Mouse (Mus musculus): ENCODE data around the gene Ndufs8.

Gene Ndufs8

DNA sequence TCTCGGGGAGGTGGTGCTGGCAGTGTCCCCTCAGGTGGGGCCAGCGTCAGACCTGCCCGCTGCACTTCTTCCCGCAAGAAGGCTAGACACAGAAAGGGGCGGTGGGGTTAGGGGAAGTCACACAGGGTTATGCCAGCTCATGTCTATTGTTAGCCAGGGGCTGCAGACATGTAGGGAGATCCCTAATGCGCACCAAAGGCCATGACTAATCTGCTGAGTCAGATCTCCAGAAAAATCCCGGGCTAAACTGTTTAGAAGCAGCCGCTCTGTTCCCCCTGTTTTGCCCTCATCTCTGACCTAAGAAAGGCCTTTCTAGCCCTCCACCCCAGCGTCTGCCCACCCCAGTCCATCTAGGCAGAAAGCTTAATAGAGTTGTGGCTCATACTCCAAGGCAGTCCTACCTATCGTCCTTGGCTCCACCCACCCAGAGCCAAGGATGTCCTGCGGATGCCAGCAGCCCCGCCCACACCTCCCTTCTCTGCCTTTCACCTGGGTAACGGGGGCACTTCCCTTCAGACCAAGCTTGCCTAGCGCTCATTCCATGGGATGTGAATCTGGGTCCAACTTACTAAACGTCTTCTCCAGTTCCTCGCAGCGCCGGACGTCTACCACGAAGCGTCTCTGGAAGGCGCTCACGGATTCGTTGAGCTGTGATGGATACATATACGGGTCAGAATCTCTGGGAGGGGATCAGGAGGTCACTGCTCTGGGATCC lies 8.8 kb downstream of the Ndufs8 start:
- no peak for DNase-seq

DNA sequence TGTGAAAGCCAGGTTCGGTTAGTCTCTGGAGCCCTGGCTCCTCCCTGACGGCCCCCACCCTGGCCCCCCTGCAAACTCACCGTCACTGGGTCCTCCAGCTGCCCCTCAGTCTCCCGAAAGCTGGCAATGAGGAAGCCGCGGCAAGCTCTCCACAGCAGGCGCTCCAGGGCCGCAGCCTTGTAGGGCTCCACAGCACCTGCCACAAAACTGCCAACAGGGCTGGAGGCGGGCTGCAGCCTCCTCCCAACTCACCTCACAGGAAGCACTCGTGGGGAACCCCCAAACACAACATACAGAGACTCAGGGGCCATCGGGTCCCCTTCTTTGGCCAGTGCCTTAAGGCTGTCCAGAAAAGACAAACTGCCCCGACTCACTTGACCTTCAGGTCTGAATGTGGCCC lies 9.6 kb downstream of the Ndufs8 start:
- no peak for DNase-seq

DNA sequence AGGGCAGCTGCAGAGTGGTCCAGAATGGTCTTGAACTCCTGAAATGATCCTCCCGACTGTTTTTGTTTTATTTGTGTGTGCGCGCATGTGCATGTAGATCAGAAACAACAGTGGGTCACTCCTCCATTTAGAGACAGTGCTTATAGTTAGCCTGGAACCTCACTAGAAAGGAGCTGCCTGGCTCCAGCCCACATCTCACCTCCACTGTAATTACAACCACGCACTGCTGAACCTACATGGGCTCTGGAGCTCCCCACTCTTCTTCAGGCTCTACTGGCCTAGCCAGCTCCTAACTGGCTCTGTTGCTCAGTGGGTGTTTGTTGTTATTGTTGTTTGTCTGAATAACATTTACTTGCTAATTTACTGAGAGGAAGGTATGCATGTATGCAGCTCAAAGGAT lies 13.0 kb downstream of the Ndufs8 start:
- no peak for DNase-seq

DNA sequence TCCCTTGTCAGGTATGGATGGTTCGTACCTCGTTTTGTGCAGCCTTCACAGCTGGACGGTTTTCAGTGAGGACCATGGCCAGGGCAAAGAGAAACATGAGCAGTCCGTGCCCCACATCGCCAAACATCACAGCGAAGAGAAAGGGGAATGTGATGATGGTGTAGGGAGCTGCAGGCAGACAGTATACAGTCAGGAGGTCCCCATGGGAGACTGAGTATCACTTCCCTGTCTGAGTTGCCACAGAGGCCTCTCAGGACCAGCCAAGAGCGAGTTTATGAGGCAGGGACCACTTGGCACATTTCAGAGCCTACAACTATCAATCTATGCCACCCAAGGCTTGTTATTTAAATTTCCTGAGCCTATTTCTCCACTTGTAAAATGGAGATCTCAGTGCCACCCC lies 13.6 kb downstream of the Ndufs8 start:
- no peak for DNase-seq

DNA sequence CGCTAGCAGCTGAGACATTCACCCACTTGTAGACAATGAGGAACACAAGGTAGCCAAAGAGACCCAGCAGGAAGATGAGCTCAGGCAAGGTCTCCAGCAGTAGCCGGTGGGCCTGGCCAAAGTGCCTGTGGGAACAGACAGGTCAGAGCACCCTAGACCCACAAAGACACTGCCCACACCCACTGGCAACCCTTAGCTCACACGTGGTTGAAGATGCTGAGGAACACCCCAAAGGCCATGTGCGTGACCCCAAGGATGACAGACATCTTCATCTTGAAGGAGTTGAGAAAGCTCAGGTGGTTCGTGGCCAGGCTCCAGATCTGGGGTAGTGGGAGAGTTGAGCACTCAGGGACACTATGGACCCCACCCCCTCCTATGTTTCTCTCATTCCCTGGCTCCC lies 15.0 kb downstream of the Ndufs8 start:
- DNase-seq, result no peak

DNA sequence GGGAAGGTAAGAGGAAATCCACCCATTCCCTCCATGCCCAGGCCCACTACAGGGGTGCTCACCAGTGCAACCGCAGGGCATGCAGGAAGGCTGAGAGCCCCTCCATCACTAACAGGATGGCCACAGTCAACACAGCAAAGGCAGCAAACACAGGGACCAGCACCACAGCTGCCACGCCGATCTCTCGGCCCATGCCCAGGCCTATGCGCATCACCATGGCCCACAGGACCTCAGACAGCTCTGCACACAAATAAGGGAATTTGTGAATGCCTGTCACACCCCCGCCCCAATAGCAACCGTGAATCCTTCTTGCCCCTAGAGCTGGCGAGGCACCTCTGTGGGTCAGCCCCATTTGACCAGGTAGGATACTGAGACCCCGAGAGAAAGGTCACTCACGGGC lies 16.4 kb downstream of the Ndufs8 start:
- no peak for DNase-seq

DNA sequence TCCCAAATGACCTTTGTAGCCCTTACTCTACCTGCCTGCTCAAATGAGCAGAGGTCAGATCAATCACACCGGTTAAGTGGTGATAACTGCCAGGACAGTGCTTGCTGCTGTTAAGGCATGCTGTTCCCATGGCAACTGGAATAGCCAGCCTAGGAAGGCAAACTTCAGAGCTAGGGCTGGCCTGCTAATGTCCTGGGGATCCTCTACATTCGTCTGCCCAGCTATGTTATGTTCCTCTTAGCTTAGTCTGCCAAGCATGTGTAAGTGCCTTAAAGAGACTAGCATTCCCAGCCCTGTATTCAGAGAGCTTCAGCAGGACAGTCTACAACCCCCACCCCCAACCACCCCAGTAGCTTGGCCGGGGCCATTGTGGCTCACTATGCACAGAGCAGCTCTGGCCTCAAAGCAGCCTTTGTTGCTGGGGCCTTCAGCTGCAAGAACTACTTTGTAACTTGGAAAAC lies 17.4 kb downstream of the Ndufs8 start:
- DNase-seq, result no peak

DNA sequence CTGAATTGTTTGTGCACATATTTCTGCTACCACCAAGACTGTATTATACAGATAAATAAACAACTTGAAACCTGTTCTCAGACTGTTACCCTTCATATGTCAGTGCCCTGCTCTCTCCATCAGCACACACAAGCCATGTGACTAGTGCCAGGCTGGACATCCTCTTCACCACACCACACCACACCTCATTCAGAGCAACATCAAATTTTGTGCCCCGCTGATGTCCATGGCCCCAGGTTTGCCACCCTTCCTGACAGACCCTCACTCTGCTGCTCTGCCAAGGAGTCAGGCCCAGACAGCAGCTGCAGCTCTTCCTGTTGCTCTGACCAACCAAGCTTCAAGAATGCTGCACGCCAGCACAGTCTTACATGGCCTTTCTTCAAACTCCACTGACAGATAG lies 18.3 kb downstream of the Ndufs8 start:
- DNase-seq, result no peak

DNA sequence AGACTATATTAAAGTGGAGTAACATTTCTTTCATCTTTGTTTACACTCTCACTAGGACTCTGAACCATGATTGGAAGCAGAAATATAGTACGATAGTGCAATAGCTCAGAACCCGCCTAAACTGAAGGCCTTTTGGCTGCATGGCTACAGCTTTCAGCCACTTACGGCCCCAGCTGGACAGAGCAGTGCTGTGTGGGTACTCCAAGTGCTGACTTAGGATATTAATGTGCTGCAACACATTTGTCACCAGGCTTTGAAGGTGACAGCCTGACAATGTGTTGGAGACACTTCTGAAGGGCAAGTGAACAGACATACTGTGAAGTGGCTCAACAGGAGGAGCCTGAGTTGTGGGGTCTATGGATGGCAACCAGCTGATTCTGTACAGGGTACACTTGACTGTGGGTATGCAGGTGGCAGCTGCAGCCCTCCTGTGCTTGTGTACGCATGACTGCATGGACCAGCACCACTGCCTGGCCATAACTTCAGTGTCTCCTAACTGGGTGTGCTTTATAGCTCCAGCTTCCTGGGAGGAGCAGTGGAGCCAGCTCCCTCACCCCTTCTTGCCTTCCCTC lies 18.9 kb downstream of the Ndufs8 start:
- DNase-seq, result no peak

DNA sequence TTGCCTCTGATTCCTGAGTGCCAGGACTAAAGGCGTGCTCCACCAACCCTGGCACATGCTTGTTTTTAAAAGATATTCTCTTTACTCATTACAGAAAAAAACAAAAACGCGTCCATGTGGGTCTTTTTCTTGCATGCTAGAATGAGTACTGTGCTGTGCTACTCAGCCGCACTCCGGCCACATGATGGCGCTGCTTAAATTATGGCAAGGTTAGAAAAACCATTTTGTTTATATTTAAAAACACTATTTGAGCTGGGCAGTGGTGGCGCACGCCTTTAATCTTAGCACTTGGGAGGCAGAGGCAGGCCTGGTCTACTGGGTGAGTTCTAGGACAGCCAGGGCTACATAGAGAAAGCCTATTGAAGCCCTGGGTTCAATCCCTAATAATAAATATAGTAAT lies 22.4 kb downstream of the Ndufs8 start:
- DNase-seq, result no peak

DNA sequence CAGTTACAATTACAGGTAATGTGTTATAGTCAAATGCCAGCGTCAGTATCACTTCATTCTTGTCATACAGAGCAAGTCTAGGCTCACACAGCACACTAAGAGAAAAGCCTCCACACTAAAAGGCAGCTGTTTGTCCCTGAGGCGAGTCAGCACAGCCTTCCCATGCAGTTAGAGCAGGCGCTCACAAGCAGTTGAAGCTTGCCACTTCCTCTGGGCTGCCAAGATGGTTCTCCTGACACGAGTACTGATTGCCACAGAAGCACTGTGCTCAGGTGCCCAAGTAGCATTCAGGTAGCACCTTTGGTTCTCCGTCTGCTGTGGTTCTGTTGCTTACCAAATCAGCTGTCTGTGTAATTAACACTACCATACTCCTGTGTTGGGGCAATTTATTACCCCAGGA lies 23.5 kb downstream of the Ndufs8 start:
- DNase-seq, result no peak

DNA sequence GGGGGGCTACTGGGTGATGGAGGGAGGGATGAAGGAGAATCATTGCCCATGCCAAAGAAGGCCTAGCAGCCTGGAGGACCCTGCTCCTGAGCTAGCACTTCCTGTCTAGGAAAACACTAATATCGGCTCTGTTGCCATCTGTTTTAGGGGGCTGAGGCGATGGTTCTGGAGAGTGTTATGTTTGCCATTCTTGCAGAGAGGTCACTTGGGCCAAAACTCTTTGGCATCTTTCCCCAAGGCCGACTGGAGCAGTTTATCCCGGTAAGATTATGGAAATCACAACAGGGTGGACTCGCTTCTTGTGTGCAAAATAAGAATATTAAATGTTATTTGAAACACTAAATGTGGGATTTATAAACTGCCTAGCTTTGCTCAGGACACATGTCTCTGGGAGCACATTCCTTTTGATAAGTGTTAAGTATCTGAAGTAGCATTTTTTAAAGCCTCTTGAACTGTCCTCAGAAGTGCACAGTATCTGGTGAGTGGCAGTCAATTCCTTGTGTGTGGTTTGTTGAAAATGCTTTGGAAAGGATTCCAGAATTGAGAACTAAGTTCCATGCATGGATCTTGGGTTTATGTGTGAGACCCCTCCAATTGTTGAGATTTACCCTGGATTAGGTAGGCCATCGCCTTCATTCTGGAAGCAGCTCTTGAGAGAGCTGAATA lies 28.1 kb downstream of the Ndufs8 start:
- DNase-seq, result no peak

DNA sequence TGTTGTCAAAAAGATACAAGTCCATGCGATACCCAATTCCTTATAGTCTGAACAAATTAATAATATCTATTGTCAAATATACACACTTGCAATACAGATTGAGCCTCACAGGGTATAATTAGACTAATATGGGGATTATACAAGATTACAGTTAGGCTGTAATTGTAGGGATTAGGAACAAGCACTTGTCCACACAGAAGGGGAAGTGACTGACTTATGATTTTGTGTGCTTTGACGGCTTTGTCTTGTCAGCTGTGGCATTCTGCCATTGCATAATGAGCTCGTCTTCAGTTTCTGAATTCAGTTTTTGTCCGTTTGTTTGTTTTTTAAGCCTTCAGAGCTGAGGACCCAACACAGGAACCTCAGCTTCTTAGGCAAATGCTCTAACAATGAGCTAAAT lies 30.4 kb downstream of the Ndufs8 start:
- no peak for DNase-seq

DNA sequence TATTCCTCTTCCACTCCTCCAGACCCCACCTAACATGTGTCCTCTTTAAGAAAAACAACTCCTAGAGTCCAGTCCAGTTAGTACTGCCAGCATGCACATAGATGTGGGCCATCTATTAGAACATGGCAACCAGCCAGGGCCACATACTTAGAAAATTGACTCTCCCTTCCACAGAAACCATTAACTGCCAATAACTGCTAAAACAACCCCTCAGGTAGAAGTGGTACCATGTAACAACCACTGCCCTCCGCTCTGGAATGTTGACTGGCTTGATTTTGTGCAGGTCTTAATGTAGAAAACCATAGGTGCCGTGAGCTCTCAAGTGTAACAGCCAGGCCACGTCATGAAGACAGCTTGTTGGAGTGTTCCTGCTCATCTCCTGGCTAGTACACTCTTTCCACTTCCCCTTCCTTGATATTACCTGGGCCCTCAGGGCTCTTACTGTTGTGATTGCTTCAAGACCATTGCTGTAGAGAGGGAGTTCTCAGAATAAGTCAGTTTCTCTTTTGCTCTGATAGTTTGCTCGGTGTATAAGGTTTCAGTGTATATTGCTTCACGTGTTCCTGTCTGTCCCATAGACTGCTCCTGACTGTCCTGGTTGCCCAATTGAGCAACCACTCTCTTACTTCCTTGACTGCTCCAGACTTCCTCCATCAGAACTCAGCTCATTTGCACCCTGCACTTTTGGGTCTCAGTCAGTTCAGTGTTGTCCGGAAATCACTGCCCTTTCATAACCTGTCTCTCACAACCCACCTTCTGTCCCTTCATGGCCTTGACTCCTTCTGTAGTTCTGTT lies 32.3 kb downstream of the Ndufs8 start:
- peak; percentile 34 to 62 for DNase-seq

DNA sequence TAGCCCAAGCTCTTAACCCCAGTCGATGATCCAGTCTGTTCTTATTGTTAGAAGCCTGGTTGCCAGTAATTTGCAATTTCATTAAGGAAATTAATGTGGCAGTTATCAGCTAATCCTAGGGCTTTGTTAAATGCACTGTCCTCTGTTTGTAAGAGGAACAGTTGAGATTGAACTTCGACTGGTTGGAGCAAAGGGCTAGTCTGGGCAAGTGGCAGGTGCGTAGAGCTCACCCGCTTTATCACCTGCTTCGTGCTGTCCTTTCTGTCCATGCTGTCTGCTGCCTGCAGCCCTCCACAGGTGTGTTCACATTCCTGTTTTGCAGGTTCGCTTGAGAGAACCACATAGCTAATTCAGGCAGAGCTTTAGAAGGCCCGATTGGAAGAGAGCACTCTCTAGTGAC lies 37.5 kb downstream of the Ndufs8 start:
- no peak for DNase-seq

DNA sequence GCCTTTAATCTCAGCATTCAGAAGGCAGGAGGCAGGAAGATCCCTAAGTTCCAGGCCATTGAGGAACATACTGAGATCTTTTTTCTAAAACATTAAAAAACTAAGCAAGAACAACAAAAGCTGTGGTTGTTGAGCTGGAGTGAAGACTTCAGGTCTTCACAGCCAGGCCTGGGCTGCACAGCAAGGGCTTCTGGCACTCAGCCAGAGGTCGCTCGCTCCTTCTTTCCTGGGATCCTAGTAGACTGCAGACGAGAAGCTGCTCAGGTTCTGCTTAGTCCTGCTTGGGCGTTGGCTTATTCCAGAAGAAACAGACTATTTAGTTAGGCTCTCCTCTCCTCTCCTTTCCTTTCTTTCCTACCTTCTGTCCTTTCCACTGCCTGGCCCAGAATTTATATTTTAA lies 40.2 kb downstream of the Ndufs8 start:
- peak; percentile 32 to 62 for DNase-seq

DNA sequence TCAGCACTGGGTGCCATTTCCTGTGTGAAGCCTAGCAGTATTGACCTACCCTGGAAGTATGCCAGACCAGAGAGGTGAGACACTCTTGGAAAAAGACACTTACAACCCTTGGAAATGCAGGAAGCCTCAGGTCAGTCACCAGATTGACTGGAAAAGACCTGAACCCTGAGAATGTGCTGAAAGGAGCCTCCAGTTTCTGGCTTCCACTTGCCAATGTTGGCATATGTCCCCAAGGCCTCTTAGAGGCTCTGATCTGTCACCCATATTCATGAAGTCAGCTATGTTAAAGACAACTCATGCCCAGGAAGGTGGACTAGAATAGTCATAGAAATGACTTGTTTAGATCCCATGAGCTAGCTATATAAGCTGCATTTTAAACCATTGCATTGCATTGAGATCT lies 41.1 kb downstream of the Ndufs8 start:
- no peak for DNase-seq

DNA sequence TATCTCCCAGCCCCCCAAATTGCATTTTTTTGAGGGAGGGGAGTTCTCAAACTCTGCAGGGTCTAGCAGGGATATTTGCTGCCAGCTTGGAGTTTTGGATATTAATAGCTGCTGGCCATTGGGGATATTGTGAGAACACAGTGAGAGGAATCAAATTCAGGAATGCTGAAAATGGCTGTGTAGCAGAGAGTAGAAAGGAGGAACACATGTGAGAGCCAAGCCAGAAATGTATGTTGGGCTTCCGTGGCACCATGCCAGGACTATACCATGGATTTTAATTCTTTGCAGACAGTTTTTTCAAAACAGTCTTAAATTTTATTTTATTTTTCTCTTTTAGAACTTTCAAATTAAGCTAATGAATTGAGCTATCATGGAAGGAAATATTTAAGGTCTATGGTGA lies 44.3 kb downstream of the Ndufs8 start:
- DNase-seq, result no peak

DNA sequence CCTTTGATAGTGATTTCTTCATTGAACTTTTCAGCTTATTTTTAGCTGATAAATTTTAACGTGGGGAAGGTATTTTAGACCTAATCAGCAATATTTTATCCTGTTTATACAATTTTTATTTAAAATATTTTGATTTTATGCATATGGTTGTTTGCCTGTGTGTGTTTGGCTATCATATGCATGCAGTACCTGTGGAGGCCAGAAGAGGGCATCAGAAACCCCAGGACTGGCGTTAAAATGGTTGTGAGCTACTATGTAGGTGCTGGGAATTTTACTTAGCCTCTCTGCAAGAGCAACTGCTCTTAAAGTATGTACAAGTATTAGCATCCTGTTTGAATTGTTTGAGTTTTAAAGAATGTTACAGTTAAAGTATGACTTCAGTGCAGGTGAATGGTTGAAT lies 47.6 kb downstream of the Ndufs8 start:
- no peak for DNase-seq

DNA sequence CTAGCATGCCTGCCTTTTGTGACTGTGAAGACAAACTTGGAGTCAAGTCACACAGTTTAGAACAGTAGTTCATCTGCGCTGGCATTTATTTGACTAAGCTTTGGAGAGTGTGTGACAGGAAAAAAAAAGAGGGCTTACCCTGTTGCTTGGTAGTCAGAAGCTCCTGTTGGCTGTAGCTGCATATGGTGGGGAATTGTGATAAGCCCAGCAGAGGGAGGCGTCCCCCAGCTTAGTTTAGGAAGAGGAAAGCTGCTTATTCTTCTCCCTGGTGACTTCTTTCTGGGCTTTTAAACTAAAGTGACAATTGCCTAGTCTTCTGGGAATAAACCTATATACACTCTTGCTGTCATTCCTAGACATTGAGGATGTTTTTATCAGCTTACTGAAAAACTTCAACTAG lies 49.9 kb downstream of the Ndufs8 start:
- DNase-seq, result no peak

Measured in kidney, adult 8-10 months (tissue).